Mouse (Mus musculus) brain, embryonic 14.5 days (tissue): Measurements from ENCODE around the gene Hnf1a. TPM values are rescaled to one million over a fixed set of nuclear protein-coding genes. Genes with fewer than 3 reads are reported as not detected.
A peak's percentile ranks its signal among the peaks of the same experiment; 100 is the strongest.
"Not testable (repeated sequence)": the region's sequence is repeated elsewhere in the genome, so short reads cannot be mapped to it uniquely, and the experiment has no call there.

Experiments used
- DNase-seq: peaks from one replicate; pipeline ENCODE4 v3.0.0-alpha.2; 2011; ENCODE audit warnings: low read depth
- CTCF ChIP-seq: fragments of 200-500 bp; IDR thresholded peaks from 2 replicates; pipeline ENCODE4 v1.5.1; 2012; ENCODE audit warnings: inconsistent platforms, mild to moderate bottlenecking, moderate library complexity, borderline replicate concordance; ENCODE audit not compliant: insufficient read depth, insufficient read length; ENCODE audit errors: extremely low read depth
- POLR2A ChIP-seq: fragments of 200-500 bp; IDR thresholded peaks from 2 replicates; pipeline ENCODE4 v1.6.1; 2012; ENCODE audit warnings: mild to moderate bottlenecking, inconsistent platforms, borderline replicate concordance; ENCODE audit not compliant: poor library complexity, insufficient read depth, insufficient read length, severe bottlenecking; ENCODE audit errors: extremely low read depth
- polyA plus RNA-seq: library from polyadenylated mRNA; depleted of rRNA; stranded (reverse); fragments of >200 nt; gene quantifications from 2 replicates; pipeline ENCODE4 v1.2.3, GENCODE M21; 2012

Gene Hnf1a
- polyA plus RNA-seq, 1 experiment, result not detected

DNA sequence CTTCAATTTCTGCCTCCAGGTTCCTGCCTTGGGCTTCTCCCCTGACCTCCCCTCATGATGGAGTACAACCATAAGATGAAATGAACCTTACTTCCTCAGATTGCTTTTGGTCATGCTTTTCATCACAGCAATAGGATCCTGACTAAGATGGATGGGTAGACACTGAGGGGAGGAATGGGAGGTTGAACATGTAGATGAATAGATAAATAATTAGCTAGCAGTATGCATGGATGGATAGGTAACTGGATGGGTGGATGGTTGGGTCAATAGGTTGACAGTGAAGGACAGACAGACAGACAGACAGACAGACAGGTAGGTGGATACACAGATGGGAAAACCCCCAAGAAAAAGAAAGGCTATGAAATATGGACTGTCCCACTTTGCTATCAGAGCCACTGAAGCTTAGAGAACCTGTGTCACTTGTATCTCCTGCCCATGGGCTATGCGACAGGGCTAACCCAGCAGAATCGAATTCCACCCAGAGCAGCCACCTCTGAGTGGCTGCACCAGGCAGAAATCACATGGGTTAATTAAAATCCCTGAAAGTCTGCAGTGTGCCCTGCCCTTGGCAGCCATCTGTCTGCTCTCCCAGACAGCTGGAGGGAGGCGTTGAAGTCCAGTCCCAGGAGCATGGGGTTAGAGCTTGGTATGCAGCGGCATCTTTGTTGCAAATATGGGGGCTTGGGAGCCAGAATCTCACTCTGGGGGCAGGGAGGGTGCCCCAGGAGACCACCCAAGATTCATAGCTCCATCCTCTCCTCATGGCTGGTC, 9.1 kb downstream of the Hnf1a start:
- peak; percentile 40 for DNase-seq
- no peak for TF ChIP-seq CTCF
- TF ChIP-seq POLR2A, result no peak

DNA sequence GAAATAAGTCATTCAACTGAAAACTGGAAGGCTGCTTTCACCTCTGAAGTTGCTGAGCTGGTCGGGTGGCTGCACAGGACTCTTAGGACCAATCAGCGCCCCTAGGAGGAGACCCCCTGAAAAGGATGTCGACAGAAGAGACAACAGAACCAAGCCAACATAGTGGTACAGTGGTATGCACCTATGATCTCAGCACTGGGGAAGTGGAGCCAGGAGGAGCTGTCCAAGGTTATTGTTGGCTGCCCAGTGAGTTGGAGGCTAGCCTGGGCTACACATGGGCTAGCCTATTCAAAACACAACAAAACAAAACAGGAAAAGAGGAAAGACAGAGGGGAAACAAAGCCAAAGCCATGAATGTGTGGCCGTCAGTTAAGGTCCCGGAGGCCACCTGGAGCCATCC, 12.8 kb downstream of the Hnf1a start:
- TF ChIP-seq POLR2A (no peak), CTCF (no peak)
- no peak for DNase-seq

DNA sequence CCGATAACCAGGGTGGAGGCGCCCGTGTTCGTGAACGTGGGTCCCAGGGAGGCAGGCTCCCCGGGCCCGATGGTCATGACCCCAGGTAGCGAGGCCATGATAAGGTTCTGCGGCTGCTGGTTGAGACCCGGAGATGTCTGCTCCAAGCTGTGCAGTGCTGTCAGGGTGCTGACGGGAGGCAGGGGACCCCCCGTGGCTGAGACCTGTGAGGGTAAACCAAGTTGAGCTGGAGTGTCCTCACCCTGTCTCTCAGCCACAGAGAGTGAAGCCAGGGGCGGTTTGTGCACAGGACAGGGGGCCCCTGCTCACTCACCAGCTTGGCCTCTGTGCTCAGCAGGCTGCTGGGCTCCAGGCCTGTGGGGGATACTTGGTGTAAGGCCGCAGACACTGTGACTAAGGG, 17.6 kb downstream of the Hnf1a start:
- DNase-seq, result no peak
- no peak for TF ChIP-seq CTCF
- no peak for TF ChIP-seq POLR2A

DNA sequence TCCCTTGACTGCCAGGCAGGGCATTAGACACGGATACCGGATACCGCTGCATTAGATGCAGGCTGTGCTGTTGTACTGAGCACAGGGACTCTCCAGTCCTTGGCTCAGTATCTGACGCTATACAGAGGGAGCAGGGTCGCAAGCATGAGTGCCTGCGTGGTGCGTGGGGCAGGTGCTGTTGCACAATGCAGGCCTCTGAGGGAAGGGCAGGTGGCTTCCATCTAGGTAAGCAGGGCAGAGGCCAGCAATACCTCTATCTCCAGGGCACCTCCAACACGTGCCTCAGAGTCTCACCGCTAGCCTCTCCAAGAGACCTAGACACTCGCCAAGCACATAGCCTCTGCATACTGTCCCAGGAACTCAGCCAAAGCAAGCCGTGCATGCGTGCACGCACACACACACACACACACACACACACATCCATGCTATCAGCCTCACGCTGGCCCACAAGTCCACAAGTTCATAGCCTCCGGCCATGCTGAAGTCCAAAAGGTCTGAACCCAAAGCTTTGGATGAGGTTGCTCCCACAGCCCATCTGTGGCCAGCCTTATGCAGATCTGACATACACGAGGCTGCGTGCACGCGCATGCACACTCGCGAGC, 19.5 kb downstream of the Hnf1a start:
- TF ChIP-seq POLR2A (no peak), CTCF (no peak)
- peak; percentile 12 for DNase-seq

DNA sequence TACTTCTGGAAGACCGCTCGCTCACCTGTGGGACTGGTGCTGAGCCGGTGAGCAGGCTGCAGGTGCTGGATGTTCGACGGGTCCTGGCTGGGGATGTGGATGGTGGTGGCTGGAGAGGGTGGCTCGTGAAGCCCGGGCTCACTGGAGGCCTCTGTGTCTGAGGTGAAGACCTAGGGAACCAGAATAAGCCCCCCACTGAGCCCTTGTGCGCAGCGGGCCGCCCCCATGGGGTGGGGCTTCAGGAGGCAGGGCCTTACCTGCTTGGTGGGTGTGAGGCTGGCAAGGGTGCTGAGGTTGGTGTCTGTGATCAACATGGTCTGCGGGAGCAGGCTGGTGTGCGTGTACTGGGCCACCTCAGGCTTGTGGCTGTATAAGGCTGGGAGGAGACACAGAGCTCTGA, 20.2 kb downstream of the Hnf1a start:
- TF ChIP-seq POLR2A (no peak), CTCF (no peak)
- no peak for DNase-seq

DNA sequence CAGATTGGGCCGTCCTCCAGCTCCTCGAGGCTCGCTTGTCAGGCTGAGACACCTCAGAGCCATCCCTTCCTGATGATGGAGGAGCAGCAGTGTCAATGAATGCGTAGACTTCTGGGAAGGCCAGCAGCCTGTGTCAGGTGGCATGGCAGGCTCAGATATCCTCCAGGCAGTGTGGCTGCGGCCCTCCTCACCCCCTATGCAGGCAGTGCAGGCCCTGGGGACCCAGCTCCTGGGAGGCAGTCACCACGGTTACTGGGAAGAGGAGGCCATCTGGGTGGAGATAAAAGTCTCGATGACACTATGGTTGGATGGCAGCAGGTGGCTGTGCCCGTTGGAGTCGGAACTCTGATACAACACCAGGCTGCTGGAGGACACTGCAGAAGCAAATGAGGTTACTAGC, 21.1 kb downstream of the Hnf1a start:
- TF ChIP-seq CTCF (no peak), POLR2A (no peak)
- DNase-seq, result no peak

DNA sequence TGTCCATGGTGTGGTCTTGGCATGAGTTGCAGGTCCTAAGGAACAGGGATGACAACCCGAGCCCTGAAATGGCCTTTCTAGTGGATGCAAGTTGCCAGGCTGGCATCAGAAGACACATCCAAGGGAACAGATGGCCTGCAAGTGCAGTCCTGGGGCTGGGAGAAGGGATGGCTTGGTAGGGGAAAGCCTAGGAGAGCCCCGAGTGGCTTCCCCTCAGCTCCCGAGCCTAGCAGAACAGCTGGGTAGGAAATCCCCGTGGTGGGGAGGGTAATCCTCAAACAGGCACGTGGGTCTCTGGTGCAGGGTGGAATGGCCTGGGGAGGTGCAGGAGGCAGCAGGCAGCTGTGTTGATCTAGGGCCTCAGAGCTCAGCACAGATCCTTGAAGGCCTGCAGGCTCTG, 21.6 kb downstream of the Hnf1a start:
- TF ChIP-seq CTCF, result no peak
- TF ChIP-seq POLR2A, result no peak
- DNase-seq, result peak; percentile 17

DNA sequence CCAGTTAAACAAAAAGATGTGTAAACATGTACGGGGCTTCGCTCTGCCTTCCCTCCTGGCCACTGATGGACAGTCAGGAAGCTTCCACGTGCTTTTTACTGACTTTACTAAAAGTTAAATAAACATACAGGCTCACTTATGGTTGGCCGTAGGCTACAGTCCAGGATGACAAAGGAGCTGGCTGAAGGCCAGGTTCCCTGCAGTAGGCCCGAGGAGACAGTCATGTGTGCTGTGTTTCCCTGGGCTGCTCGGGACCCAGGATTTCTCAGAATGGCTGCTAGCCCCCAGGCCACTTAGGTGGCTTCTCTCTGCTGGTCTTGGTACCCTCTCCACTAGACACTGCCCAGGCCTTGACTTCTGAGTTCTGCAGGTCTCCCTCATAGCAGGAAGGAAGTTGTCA, 22.0 kb downstream of the Hnf1a start:
- peak; percentile 58 for DNase-seq
- TF ChIP-seq POLR2A (no peak), CTCF (no peak)

DNA sequence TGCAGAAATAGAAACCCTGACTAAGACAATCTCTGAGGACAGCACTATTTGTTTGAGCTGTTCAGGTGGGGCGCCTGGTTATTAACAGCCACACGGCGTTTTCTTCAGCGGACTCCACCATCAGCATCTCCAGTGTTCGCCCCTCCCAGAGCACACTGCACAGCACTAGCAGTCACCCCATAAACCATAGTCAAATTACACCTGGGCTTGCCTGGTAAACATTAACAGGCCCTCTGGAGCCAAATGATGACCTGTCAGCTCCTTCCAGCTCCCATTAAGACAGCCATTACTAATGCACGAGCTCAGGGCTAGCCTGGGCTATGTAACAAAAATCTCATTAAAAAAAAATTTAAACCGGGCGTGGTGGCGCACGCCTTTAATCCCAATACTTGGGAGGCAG, 25.8 kb downstream of the Hnf1a start:
- DNase-seq, result no peak
- TF ChIP-seq POLR2A (no peak), CTCF (no peak)

DNA sequence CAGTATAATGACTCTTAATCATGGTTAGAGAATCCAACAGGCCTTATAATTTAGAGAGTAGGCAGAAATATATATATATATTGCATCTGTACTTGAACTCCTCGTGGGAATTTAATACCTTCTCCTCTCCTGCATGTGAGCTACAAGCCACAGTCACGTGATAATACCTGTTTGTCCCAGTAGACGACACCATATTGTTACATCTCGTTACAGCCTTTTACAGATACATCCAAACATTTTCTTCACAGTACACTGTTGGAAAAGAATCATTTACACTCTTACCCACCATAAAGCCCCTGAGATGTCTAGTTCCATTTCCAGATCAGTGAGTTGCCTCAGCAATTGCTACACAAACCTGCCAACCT, 28.1 kb downstream of the Hnf1a start:
- peak; percentile 14 for DNase-seq
- TF ChIP-seq POLR2A (no peak), CTCF (no peak)

DNA sequence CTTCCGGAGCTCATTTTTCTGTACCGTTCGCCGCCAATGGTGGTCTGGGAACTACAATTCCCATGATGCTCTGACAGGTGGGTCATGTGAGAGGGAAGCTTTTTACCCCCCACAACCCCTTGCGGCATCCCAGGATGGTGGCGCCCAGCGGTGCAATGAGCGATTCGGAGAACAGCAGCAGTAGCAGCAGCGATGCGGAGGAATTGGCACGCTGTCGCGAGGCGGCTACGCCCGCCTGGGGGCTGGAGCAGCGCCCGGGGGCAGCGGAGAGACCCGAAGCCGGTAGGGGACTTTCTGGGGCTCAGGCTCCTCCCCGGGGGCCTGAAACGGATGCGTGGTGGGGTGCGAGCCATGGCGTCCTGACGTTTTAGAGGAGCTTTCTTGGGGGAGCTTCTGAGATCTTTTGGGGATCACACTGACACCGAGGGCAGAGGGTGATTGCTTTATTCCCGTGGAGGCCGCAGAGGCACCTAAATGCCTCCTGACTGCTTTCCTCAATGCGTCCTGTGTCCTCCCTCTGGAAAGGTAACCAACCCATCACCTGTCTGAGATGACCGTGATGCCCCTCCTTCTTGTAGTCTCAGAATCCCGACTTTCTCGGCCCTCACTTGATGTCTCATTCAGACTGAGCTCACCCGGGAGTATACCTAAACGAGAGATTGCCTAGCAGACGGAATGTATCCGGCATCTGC, 28.7 kb downstream of the Hnf1a start, which contains the start of gene 2210016L21Rik:
TSS of gene 2210016L21Rik (plus strand) at position 85 of the 692 bp plus-strand sequence.
- TF ChIP-seq CTCF (no peak), POLR2A (peak; percentile 70; the same call in 1 of the 2 replicates)

DNA sequence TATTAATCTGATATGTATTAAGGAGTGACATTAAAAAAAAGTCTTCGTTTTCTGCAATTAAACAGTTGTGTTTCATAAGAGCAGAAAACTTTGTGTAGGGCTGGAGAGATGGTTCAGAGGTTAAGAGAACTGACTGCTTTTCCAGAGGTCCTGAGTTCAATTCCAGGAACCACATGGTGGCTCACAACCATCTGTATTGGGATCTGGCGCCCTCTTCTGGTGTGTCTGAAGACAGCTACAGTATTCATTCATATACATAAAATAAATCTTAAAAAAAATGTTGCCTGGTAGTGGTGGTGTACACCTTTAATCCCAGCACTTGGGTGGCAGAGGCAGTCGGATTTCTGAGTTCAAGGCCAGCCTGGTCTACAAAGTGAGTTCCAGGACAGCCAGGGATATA, 29.8 kb downstream of the Hnf1a start:
- not testable (repeated sequence) for DNase-seq

More for the DNA sequence above, 28.7 kb downstream of the Hnf1a start, which contains the start of gene 2210016L21Rik:
- peak; percentile 97 for DNase-seq

DNA sequence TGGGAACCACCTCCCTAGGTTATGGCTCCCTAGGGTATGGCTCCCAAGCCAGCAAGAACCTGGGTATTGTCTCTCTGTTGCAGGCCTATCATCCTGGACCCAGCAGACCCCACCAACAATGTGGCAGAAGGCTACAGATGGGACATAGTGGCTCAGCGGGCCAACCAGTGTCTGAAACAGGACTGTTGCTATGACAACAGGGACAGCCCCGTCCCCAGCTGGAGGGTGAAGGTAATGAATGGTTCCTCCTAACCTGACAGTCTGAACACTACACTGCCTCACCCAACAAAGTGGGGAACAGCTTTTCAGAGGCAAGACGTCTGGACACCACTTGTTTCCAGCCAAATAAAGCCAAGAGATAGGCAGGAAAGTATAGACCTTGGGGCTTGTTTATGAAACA, 35.1 kb downstream of the Hnf1a start:
- no peak for TF ChIP-seq POLR2A
- no peak for TF ChIP-seq CTCF
- DNase-seq, result peak; percentile 29
